Mouse (Mus musculus): ENCODE results near the gene Cdk5.

Gene Cdk5

DNA sequence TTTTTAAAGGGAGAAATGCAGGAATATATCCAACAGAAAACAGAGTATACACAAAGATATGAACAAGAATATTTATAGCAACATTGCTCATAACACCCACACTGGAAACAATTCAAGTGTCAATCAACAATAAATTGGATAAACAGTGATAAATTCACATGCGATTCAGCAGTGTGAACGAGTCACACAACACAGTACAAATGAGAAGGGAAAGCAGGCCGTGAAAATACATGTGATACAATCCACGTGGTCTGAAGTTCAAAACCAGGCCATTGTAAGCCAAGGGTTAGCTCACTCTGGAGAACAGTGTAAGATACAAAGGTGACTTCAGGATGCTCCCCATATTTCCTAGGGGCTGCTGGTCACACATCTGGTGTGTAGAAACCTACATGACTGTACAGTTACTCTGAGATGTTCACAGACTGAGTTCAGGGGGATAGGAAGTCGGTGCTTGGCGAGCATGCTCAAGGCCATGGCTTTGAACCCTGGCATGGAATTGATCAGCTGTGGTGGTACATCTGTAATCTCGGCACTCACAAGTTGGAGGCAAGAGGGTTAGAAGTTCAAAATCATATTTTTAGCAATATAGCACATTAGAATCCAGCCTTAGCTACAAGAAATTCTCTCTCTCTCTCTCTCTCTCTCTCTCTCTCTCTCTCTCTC is 48.5 kb downstream of the Cdk5 start:
- WGBS = 72% methylated on average over 7 of the region's 7 CpGs

DNA sequence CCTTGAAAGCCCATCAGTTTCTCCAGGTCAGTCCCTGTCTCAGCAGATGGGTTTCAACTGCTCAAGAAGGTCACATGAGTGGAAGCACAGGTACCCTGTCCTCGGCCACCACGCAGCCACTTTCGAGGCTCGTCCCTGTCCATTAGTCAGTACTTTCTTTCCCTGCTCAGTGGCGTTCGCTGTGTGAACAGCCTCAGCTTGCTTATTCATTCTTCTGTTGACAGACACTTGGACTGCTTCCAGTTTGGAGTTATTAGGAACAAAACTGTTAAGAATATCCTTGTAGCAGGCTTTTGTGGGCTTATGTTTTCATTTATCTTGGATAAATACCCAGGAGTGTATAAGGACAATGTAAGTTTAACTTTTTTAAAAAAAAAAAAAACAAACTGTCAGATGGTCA is 49.1 kb downstream of the Cdk5 start:
- WGBS = 51% methylated on average over 6 of the region's 6 CpGs

DNA sequence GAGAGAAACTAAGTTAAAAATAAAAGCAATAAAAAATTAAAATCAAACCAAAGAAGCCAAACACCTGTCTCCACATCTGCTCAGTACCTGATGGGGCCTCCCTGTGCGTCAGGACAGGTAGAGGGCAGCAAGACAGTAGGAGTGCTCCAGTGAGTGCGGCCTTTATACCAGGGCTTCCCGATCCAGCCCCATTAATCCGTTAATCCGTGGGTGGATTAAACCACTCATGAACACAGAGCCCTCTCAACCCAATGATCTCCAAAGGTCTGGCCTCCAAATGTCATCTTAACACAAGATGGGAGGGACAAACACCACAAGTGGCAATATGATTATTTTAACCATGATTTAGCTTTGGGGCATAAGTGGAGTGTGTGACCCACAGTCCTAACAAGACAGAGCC is 49.5 kb downstream of the Cdk5 start:
- 81% methylated on average over 5 of the region's 5 CpGs for WGBS

DNA sequence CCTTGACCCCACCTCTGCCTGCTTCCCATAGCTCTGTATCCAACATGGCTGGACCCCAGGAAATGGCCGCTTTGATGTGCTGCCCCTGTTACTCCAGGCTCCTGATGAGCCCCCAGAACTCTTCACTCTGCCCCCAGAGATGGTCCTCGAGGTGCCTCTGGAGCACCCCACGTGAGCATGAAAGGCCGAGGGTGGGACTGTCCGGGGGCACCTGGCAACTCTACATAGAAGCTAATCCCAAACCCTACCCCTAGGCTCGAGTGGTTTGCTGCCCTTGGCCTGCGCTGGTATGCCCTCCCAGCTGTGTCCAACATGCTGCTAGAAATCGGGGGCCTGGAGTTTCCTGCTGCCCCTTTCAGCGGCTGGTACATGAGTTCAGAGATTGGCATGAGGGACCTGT is 53.6 kb downstream of the Cdk5 start:
- WGBS = 86% methylated on average over 9 of the region's 9 CpGs
